9 mouse cellular contexts compared by ENCODE assay signal in genomic region chr17:29463627-29464026, GRCm38 (mm10). TPM values are rescaled to one million over a fixed set of nuclear protein-coding genes. Genes with fewer than 3 reads are reported as not detected.
DNase-seq lines count a peak whose midpoint lies in the region; ATAC-seq lines count a peak whose summit lies in the region.
"Had no signal": no experiment of that assay in that cellular context is flagged by ENCODE, and none has a peak within 500 bp of the region (broad histone marks: within the 10 kb centered on the region; RNA-seq: fewer than 3 reads in every experiment).

No protein-coding gene starts in this region.

- ATAC-seq in kidney, embryonic 16.5 days (ENCODE audit: low FRiP score, low TSS enrichment), result peak; percentile 27
- ATAC-seq in forebrain, embryonic 11.5 days (replicated peaks; ENCODE audit: low FRiP score), result peak; percentile 42
- ATAC-seq in limb, embryonic 12.5 days (ENCODE audit: insufficient number of reproducible peaks, insufficient read depth, low FRiP score, low TSS enrichment, low read depth), result peak; percentile 28
- ATAC-seq in neural tube, embryonic 14.5 days (ENCODE audit: low read depth), result no peak
- no peak for ATAC-seq in erythroid progenitor cell, adult 5-6 weeks (replicated peaks; ENCODE audit: low FRiP score, poor library complexity, severe bottlenecking)

- WGBS in kidney, embryonic 16.5 days, result 8% methylated on average over 13 of the region's 13 CpGs
- WGBS in forebrain, embryonic 11.5 days, result 3% methylated on average over 13 of the region's 13 CpGs
- WGBS in limb, embryonic 12.5 days, result 3% methylated on average over 13 of the region's 13 CpGs
- 6% methylated on average over 13 of the region's 13 CpGs for WGBS in neural tube, embryonic 14.5 days

- no peaks in the 10 kb centered on the region for H3K27me3 ChIP-seq in kidney, embryonic 16.5 days (ENCODE audit: insufficient read depth, low read length)
- H3K27me3 ChIP-seq in forebrain, embryonic 11.5 days (ENCODE audit: control insufficient read depth, insufficient read depth, low read length), result no peaks in the 10 kb centered on the region
- H3K27me3 ChIP-seq in limb, embryonic 12.5 days, result no peaks in the 10 kb centered on the region
- no peaks in the 10 kb centered on the region for H3K27me3 ChIP-seq in neural tube, embryonic 14.5 days (ENCODE audit: control insufficient read depth, insufficient read depth, low read length)

- peak overlapping the region; percentile 52 for H3K4me2 ChIP-seq in kidney, embryonic 16.5 days (replicated peaks; ENCODE audit: low read depth, low read length)
- peak overlapping the region; percentile 54 for H3K4me2 ChIP-seq in forebrain, embryonic 11.5 days (ENCODE audit: low read depth, low read length, severe bottlenecking)
- peak overlapping the region; percentile 55 for H3K4me2 ChIP-seq in limb, embryonic 12.5 days
- peak overlapping the region; percentile 33 for H3K4me2 ChIP-seq in neural tube, embryonic 14.5 days (ENCODE audit: low read depth, low read length)

- no peaks in the 10 kb centered on the region for H3K9me3 ChIP-seq in kidney, embryonic 16.5 days (ENCODE audit: low read length)
- no peaks in the 10 kb centered on the region for H3K9me3 ChIP-seq in forebrain, embryonic 11.5 days (ENCODE audit: control insufficient read depth, low read length)
- H3K9me3 ChIP-seq in limb, embryonic 12.5 days, result no peaks in the 10 kb centered on the region
- H3K9me3 ChIP-seq in neural tube, embryonic 14.5 days (ENCODE audit: control insufficient read depth, low read length), result no peaks in the 10 kb centered on the region
- H3K9me3 ChIP-seq: megakaryocyte, embryonic 14.5 days had no signal

- peaks cover 53% of the 10 kb centered on the region for H3K4me1 ChIP-seq in kidney, embryonic 16.5 days (ENCODE audit: insufficient read depth, low read length)
- H3K4me1 ChIP-seq in forebrain, embryonic 11.5 days (replicated peaks; ENCODE audit: control insufficient read depth, insufficient read depth, low read length), result peaks cover 30% of the 10 kb centered on the region
- H3K4me1 ChIP-seq in limb, embryonic 12.5 days (replicated peaks), result peaks cover 60% of the 10 kb centered on the region
- H3K4me1 ChIP-seq in neural tube, embryonic 14.5 days (ENCODE audit: control insufficient read depth, insufficient read depth, low read length), result peaks cover 15% of the 10 kb centered on the region

- peak overlapping the region; percentile 90 for H3K27ac ChIP-seq in kidney, embryonic 16.5 days (ENCODE audit: low read length)
- H3K27ac ChIP-seq in forebrain, embryonic 11.5 days (ENCODE audit: low read depth, low read length), result peak overlapping the region; percentile 90
- peak overlapping the region; percentile 96 for H3K27ac ChIP-seq in limb, embryonic 12.5 days
- H3K27ac ChIP-seq in neural tube, embryonic 14.5 days (ENCODE audit: low read depth, low read length), result no peak overlapping the region

- H3K4me3 ChIP-seq in kidney, embryonic 16.5 days (ENCODE audit: low read length), result peak overlapping the region; percentile 29
- peak overlapping the region; percentile 20 for H3K4me3 ChIP-seq in forebrain, embryonic 11.5 days (ENCODE audit: low read depth, low read length)
- H3K4me3 ChIP-seq in limb, embryonic 12.5 days (replicated peaks), result peak overlapping the region; percentile 27
- H3K4me3 ChIP-seq in neural tube, embryonic 14.5 days (ENCODE audit: low read depth, low read length), result no peak overlapping the region
- H3K4me3 ChIP-seq: megakaryocyte, embryonic 14.5 days had no signal

- H3K9ac ChIP-seq in kidney, embryonic 16.5 days (replicated peaks; ENCODE audit: low read length), result peak overlapping the region; percentile 50
- peak overlapping the region; percentile 61 for H3K9ac ChIP-seq in forebrain, embryonic 11.5 days (ENCODE audit: low read length)
- peak overlapping the region; percentile 44; the same call in 1 of the 2 replicates for H3K9ac ChIP-seq in limb, embryonic 12.5 days (replicated peaks)
- no peak overlapping the region for H3K9ac ChIP-seq in neural tube, embryonic 14.5 days (replicated peaks; ENCODE audit: low read depth, low read length)

- no peaks in the 10 kb centered on the region for H3K36me3 ChIP-seq in kidney, embryonic 16.5 days (ENCODE audit: insufficient read depth, low read length)
- H3K36me3 ChIP-seq in forebrain, embryonic 11.5 days (ENCODE audit: control insufficient read depth, insufficient read depth, low read length), result no peaks in the 10 kb centered on the region
- no peaks in the 10 kb centered on the region for H3K36me3 ChIP-seq in limb, embryonic 12.5 days
- no peaks in the 10 kb centered on the region for H3K36me3 ChIP-seq in neural tube, embryonic 14.5 days (ENCODE audit: control insufficient read depth, insufficient read depth, low read length)

- no peak for DNase-seq in kidney, postnatal 10 days
- peak; percentile 71 for DNase-seq in forebrain, embryonic 11.5 days (ENCODE audit: low spot score)
- DNase-seq in MN1 (ENCODE audit: low spot score), result no peak
- no peak for DNase-seq in right cerebral cortex, postnatal 36 days (ENCODE audit: low spot score in 2 of 2)

RNA-seq across cellular contexts. Expression of gene Pim1, which starts 26.9 kb away (rescaled TPM):
- 12.5 and 14.5 TPM in 2 replicates for polyA plus RNA-seq in kidney, embryonic 16.5 days (2015; fragmentation: Nextera tagmentation; extraction: Ambion mirVana)
- 21.1 and 22.5 TPM in 2 replicates for polyA plus RNA-seq in forebrain, embryonic 11.5 days (2014; fragmentation: Nextera tagmentation; extraction: Ambion mirVana)
- 21.4 and 24.2 TPM in 2 replicates for polyA plus RNA-seq in limb, embryonic 12.5 days (2016; fragmentation: Nextera tagmentation; extraction: Ambion mirVana)
- polyA plus RNA-seq in neural tube, embryonic 14.5 days (2014; fragmentation: Nextera tagmentation; extraction: Ambion mirVana), result 7.6 TPM in 2 replicates
- total RNA-seq in erythroid progenitor cell, adult 5-6 weeks (2015; ENCODE audit: low replicate concordance), result 88.0 and 102 TPM in 2 replicates
- total RNA-seq in erythroid progenitor cell, adult 5-6 weeks (2017; ENCODE audit: low replicate concordance), result 143 and 147 TPM in 2 replicates

Comparison
In these comparisons a context has a peak if more than half of its experiments do, and no peak if none do; other contexts are left out.
1. ATAC-seq: peak in kidney, embryonic 16.5 days (single experiment), forebrain, embryonic 11.5 days (single experiment) and limb, embryonic 12.5 days (single experiment); none in neural tube, embryonic 14.5 days (single experiment) and erythroid progenitor cell, adult 5-6 weeks (single experiment).
2. Peak in every context shown above with its lines, with median percentiles within 50 percentile points of each other: H3K4me2 ChIP-seq.